Mouse (Mus musculus) hematopoietic stem cell, adult 5-6 weeks (primary cell): ENCODE data around the gene Nrxn3. TPM values are rescaled to one million over a fixed set of nuclear protein-coding genes. Genes with fewer than 3 reads are reported as not detected.

ENCODE experiments used
- ATAC-seq, 2 experiments: fragments of 125-278 bp in 1 of 2; replicated peaks in 1 of 2; 2 replicates each; pipeline ENCODE4 v1.8.0; 2016 to 2017; ENCODE audit warnings: inconsistent platforms in 2 of 2, mild to moderate bottlenecking in 2 of 2, moderate number of reproducible peaks in 2 of 2, low read depth in 1 of 2, moderate TSS enrichment in 1 of 2; ENCODE audit not compliant: low FRiP score in 2 of 2, poor library complexity in 2 of 2, severe bottlenecking in 2 of 2, insufficient read depth in 1 of 2, low TSS enrichment in 1 of 2
- total RNA-seq: library from RNA; stranded (forward); fragments of 172-1452, 232-1000 nt; gene quantifications from 2 replicates; pipeline ENCODE4 v1.2.3, GENCODE M21; 2017

The Nrxn3 gene
- total RNA-seq, 1 experiment from 2014 or later, result not detected

- ATAC-seq, result peak; percentile 60 to 76
Measured at GRCm38 (mm10) chr12:89946522-89946921, 1223.8 kb downstream of the Nrxn3 start.

- ATAC-seq, result no peak
Measured at GRCm38 (mm10) chr12:89953237-89953636, 1230.6 kb downstream of the Nrxn3 start.

- no peak for ATAC-seq
Measured at GRCm38 (mm10) chr12:89953649-89954048, 1231.0 kb downstream of the Nrxn3 start.

DNA sequence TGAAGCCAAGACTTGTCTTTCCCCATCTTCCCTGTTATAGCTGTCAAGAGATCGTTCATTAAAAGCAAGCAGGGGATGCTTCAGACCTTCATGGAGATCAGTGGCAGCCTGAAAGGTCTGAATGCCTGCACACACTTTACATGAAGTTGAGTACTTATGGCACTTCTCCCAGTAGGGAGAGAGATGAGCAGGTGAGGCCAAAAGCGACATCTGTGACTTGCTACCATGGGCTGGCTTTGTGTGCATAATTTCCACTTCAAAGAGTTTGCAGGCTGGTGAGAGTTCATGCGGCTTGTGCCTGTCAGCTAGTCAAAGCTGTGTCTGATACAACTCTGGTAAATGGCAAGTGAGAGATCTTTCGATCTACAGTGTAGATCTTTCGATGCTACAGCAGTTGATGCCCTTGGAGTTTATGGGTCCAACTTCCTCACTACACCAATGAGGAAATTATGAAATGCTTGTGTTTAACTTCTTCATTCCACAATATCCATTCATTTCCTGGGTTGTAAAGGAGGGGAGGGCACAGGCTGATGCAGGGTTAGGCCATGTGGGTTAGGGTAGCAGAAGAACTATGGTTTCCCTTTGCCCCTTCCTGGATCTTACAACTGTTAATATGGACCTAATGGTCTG is 1231.9 kb downstream of the Nrxn3 start:
- ATAC-seq, result peak; percentile 36 to 53; a peak in 3 of 4 replicates

GRCm38 (mm10) chr12:89963073-89963472 is 1240.4 kb downstream of the Nrxn3 start:
- ATAC-seq, result peak; percentile 51 to 78; a peak in 3 of 4 replicates

DNA sequence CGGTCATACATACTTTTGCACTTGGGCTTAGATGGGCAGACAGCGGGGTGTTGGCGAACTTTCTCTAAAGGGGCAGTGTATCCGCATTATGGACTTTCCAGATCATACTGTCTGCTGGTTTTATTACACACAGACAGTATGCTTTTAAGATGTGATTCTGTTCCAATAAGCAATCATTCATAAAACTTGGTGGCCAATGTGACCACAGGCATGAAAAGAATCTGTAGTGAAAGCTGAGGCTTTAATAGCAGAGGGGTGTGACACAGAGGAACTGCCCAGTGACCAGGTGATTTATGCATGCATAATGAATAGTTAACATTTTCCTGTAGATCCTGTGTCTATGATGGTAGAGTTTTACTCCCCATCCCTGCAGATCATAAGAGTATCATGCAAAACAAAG is 1254.0 kb downstream of the Nrxn3 start:
- ATAC-seq, result no peak

DNA sequence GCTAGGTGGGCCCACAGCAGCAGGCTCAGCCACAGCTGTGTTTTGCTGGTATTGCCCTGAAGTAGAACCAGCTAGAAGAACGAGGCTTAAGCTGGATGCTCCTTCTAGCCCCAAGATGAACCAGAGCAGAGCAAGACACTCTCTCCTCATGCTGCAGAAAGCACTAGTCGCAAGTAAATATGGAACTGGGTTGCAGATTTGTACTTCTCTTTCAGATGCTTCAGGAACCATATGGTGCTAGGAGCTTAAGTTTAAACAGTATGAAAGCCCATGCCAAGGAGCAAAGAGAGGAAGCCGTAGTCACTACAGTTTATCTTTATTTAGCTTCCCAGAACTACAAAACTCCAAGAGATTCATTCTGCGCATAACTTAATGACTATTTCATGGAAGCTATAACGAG is 1254.8 kb downstream of the Nrxn3 start:
- ATAC-seq, result no peak

DNA sequence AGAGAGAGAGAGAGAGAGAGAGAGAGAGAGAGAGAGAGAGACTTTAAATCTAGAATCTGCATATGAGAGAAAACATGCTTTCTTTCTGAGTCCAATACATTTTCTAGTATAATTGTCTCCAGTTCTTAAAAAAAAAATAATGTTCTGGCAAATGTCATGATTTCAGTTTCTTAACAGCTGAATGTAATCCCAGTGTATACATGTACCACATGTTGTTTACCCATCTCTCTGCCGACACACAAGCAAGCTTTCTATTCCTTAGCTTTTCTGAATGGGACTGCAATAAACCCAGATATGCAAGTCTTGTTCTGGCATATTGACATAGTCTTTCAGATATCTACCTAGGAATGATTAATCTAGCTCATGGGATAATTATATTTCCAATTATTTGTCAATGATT is 1256.5 kb downstream of the Nrxn3 start:
- no peak for ATAC-seq

GRCm38 (mm10) chr12:89982445-89982844 is 1259.8 kb downstream of the Nrxn3 start:
- no peak for ATAC-seq

GRCm38 (mm10) chr12:89983399-89983798 is 1260.7 kb downstream of the Nrxn3 start:
- no peak for ATAC-seq

DNA sequence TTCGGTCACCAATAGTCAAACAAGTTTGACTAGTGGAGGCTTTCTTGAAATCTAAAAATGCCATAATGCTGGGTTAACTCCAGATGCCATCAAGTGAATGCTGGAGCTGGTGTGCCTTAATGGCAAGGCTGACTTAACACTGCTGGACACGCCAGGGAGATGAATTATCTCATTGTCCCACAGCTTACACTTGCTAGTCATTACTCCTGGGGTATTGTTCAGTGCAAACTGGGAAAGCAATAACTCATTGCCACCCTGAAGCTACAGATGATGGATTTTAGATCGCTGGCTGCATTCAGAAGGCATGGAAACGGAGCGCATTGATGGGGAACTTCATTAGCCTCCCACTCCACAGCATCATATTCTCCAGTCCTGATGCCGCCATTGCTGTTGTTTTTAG is 1263.5 kb downstream of the Nrxn3 start:
- no peak for ATAC-seq

GRCm38 (mm10) chr12:89993273-89993672 is 1270.6 kb downstream of the Nrxn3 start:
- ATAC-seq, result no peak

- no peak for ATAC-seq
Measured at GRCm38 (mm10) chr12:89995392-89995791, 1272.7 kb downstream of the Nrxn3 start.

- ATAC-seq, result no peak
Measured at GRCm38 (mm10) chr12:90010280-90010679, 1287.6 kb downstream of the Nrxn3 start.

- ATAC-seq, result no peak
Measured at GRCm38 (mm10) chr12:90013958-90014357, 1291.3 kb downstream of the Nrxn3 start.

GRCm38 (mm10) chr12:90027023-90027422 is 1304.3 kb downstream of the Nrxn3 start:
- no peak for ATAC-seq

DNA sequence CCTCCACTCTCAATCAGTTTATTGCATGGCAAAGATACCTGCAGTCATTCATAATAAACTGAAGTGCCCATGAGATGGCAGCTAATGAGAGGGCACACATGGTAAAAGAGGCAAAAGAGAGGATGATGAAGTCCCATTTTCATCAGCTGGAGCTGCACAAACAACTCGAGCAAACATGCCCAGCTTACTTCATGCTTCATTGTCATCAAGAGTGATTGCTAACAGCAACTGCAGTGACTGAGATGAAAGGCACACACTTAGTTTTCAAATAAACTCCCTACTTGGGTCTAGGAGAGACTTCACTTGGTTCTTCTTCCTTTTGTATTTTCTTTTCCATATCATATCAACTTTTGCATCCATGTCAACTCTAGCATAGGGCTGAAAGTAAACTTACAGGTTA is 1318.4 kb downstream of the Nrxn3 start:
- ATAC-seq, result no peak

DNA sequence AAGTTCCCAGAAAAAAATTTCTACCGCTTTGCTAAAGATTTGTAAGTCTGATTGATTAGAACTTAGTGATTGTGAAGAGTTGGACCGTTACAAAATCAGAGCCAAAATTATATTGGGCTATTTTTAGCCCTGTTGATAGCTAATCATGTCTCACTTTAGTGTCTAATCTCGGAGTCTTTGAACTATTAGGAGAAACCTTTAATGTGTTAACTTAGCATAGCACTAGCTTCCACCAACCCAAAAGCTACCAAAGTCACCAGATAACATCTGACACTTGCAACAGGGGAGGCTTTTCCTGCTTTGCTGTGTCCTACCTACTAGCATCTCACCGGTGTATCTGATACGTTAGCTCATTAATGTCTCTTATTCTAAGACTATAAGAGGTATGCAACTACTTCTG is 1333.6 kb downstream of the Nrxn3 start:
- no peak for ATAC-seq

- ATAC-seq, result no peak
Measured at GRCm38 (mm10) chr12:90059786-90060185, 1337.1 kb downstream of the Nrxn3 start.
